8 mouse cellular contexts compared by ENCODE assay signal in the genomic region with DNA sequence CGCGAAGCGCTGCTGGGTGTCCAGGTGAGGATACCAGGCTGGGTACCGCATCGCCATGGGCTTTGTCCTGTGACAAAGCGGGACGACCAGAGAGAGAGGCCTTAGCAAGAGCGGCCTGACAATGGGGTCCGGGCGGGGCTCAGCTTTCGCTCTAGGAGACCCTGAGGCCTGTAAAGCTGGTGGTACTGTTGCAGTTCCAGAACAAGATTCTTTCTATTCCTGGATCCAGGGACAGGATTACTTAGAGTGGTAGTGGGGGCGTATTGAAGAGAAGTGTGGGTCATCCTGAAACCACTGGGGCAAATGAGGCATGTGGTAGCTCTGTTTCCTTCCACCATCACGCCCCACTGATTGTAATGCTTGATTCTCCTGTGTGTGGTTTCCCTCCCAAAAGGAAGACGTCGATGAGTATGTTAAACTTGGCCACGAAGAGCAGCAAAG. TPM values are rescaled to one million over a fixed set of nuclear protein-coding genes. Genes with fewer than 3 reads are reported as not detected.
A peak's percentile ranks its signal among the peaks of the same experiment; 100 is the strongest.
DNase-seq lines count a peak whose midpoint lies in the region; ATAC-seq and TF ChIP-seq lines count a peak whose summit lies in the region.

No protein-coding gene starts in this region.

- ATAC-seq in limb, embryonic 11.5 days (ENCODE audit: insufficient number of reproducible peaks, low FRiP score, low TSS enrichment, low read depth): peak; percentile 83; the same call in 1 of the 2 replicates

- H3K27ac ChIP-seq in cerebellum, adult 2 months (ENCODE audit: insufficient read depth, low read length): peak overlapping the region; percentile 74
- peak overlapping the region; percentile 81 for H3K27ac ChIP-seq in testis, adult 2 months (ENCODE audit: control insufficient read depth, insufficient read depth, low read depth, low read length)
- H3K27ac ChIP-seq in limb, embryonic 11.5 days (replicated peaks; ENCODE audit: low read depth, low read length): peak overlapping the region; percentile 74
- H3K27ac ChIP-seq in olfactory bulb, adult 2 months (ENCODE audit: insufficient read depth, low read depth, low read length): peak overlapping the region; percentile 85

- no peaks in the 10 kb centered on the region for H3K36me3 ChIP-seq in testis, adult 2 months (ENCODE audit: control insufficient read depth, insufficient read depth, low read length)
- H3K36me3 ChIP-seq in limb, embryonic 11.5 days (ENCODE audit: control insufficient read depth, insufficient read depth, low read length): peaks cover 4% of the 10 kb centered on the region; the same call in 1 of the 2 replicates

- H3K4me3 ChIP-seq in cerebellum, adult 2 months (replicated peaks; ENCODE audit: insufficient read depth, low read depth, low read length): peak overlapping the region; percentile 87
- H3K4me3 ChIP-seq in testis, adult 2 months (ENCODE audit: control insufficient read depth, low read depth, low read length): peak overlapping the region; percentile 91
- peak overlapping the region; percentile 64 for H3K4me3 ChIP-seq in limb, embryonic 11.5 days (ENCODE audit: low read depth, low read length)
- peak overlapping the region; percentile 79 for H3K4me3 ChIP-seq in olfactory bulb, adult 2 months (ENCODE audit: insufficient read depth, low read depth, low read length)

- no peaks in the 10 kb centered on the region for H3K27me3 ChIP-seq in cerebellum, adult 2 months (ENCODE audit: control insufficient read depth, insufficient read depth, low read length)
- H3K27me3 ChIP-seq in testis, adult 2 months (ENCODE audit: control insufficient read depth, insufficient read depth, low read length): no peaks in the 10 kb centered on the region
- no peaks in the 10 kb centered on the region for H3K27me3 ChIP-seq in limb, embryonic 11.5 days (ENCODE audit: control insufficient read depth, insufficient read depth, low read length)

- no peak for TF ChIP-seq POLR2A in cerebellum, adult 2 months (IDR thresholded peaks at IDR 0.05; ENCODE audit: borderline replicate concordance, insufficient read depth, low read length)
- TF ChIP-seq POLR2A in testis, adult 2 months (IDR thresholded peaks at IDR 0.05; ENCODE audit: control insufficient read depth, low read depth, low read length): no peak
- TF ChIP-seq POLR2A in olfactory bulb, adult 2 months (IDR thresholded peaks at IDR 0.05; ENCODE audit: insufficient read depth, low read depth, low read length): no peak

- TF ChIP-seq CTCF in cerebellum, adult 2 months (IDR thresholded peaks at IDR 0.05; ENCODE audit: borderline replicate concordance, insufficient read depth, low read depth, low read length): no peak
- TF ChIP-seq CTCF in testis, adult 2 months (IDR thresholded peaks at IDR 0.05; ENCODE audit: control insufficient read depth, insufficient read depth, insufficient replicate concordance, low read depth, low read length): no peak
- no peak for TF ChIP-seq CTCF in olfactory bulb, adult 2 months (IDR thresholded peaks at IDR 0.05; ENCODE audit: insufficient read depth, low read depth, low read length)

- WGBS in cerebellum, adult 2 months: under 1% methylated on average over 16 of the region's 16 CpGs
- under 1% methylated on average over 16 of the region's 16 CpGs for WGBS in limb, embryonic 11.5 days
- under 1% methylated on average over 16 of the region's 16 CpGs for WGBS in olfactory bulb, adult 2 months

- H3K9me3 ChIP-seq in limb, embryonic 11.5 days (ENCODE audit: control insufficient read depth, low read length): no peaks in the 10 kb centered on the region

- H3K4me2 ChIP-seq in limb, embryonic 11.5 days (ENCODE audit: low read depth, severe bottlenecking): peak overlapping the region; percentile 46

- H3K4me1 ChIP-seq in cerebellum, adult 2 months (ENCODE audit: control insufficient read depth, insufficient read depth, low read length): peaks cover 3% of the 10 kb centered on the region; the same call in 1 of the 2 replicates
- peaks cover 2% of the 10 kb centered on the region; the same call in 1 of the 2 replicates for H3K4me1 ChIP-seq in testis, adult 2 months (ENCODE audit: control insufficient read depth, insufficient read depth, low read length)
- H3K4me1 ChIP-seq in limb, embryonic 11.5 days (ENCODE audit: control insufficient read depth, insufficient read depth, low read length): no peaks in the 10 kb centered on the region
- peaks cover 3% of the 10 kb centered on the region; the same call in 1 of the 2 replicates for H3K4me1 ChIP-seq in olfactory bulb, adult 2 months (ENCODE audit: control insufficient read depth, insufficient read depth, low read length)

- DNase-seq in cerebellum, adult 2 months: no peak
- DNase-seq in cerebellum, postnatal 10 days: no peak
- no peak for DNase-seq in testis, postnatal 10 days (ENCODE audit: low spot score)
- no peak for DNase-seq in limb, embryonic 11.5 days (ENCODE audit: low spot score)
- DNase-seq in urinary bladder, postnatal 10 days (ENCODE audit: low spot score): no peak
- DNase-seq in kidney, postnatal 4 days: no peak

- H3K9ac ChIP-seq in limb, embryonic 11.5 days (ENCODE audit: low read length): peak overlapping the region; percentile 85

RNA-seq across cellular contexts. Expression of a gene that starts 0.6 kb away (rescaled TPM):
- polyA plus RNA-seq in cerebellum, adult 2 months (2012; rRNA removed): 134 and 151 TPM in 2 replicates
- 18.3 and 18.6 TPM in 2 replicates for polyA plus RNA-seq in testis, adult 2 months (2012; rRNA removed)
- polyA plus RNA-seq in limb, embryonic 11.5 days (2014; fragmentation: Nextera tagmentation; extraction: Ambion mirVana): 307 and 318 TPM in 2 replicates
- not detected in 2 replicates for polyA plus RNA-seq in olfactory bulb, adult 2 months (2012; ENCODE audit: insufficient read depth, insufficient read length, low replicate concordance, missing spikeins)

RNA-seq across cellular contexts. Expression of a gene that starts 31.9 kb away (rescaled TPM):
- polyA plus RNA-seq in cerebellum, adult 2 months (2012; rRNA removed): not detected in 2 replicates
- 14.4 and 25.3 TPM in 2 replicates for polyA plus RNA-seq in testis, adult 2 months (2012; rRNA removed)
- polyA plus RNA-seq in limb, embryonic 11.5 days (2014; fragmentation: Nextera tagmentation; extraction: Ambion mirVana): 0.33 and 0.41 TPM in 2 replicates
- not detected in 2 replicates for polyA plus RNA-seq in olfactory bulb, adult 2 months (2012; ENCODE audit: insufficient read depth, insufficient read length, low replicate concordance, missing spikeins)

RNA-seq across cellular contexts. Expression of a gene that starts 47.6 kb away (rescaled TPM):
- polyA plus RNA-seq in cerebellum, adult 2 months (2012; rRNA removed): 3.3 and 5.0 TPM in 2 replicates
- polyA plus RNA-seq in testis, adult 2 months (2012; rRNA removed): 3.6 and 4.8 TPM in 2 replicates
- polyA plus RNA-seq in limb, embryonic 11.5 days (2014; fragmentation: Nextera tagmentation; extraction: Ambion mirVana): 0.28 and 0.99 TPM in 2 replicates
- not detected in 2 replicates for polyA plus RNA-seq in olfactory bulb, adult 2 months (2012; ENCODE audit: insufficient read depth, insufficient read length, low replicate concordance, missing spikeins)

Comparison
In these comparisons a context has a peak if more than half of its experiments do, and no peak if none do; other contexts are left out.
1. RNA of a gene that starts 31.9 kb away (polyA plus RNA-seq): 14.4 to 25.3 TPM in testis, adult 2 months; 0.33 to 0.41 TPM in limb, embryonic 11.5 days, not detected in cerebellum, adult 2 months and not detected in olfactory bulb, adult 2 months; every median in the first group is over 10 times any median in the second.
2. Peak in every context shown above with its lines, with median percentiles within 50 percentile points of each other: H3K27ac ChIP-seq and H3K4me3 ChIP-seq.